Mouse (Mus musculus): Measurements from ENCODE around the gene Gjb3.

Gjb3 gene

DNA sequence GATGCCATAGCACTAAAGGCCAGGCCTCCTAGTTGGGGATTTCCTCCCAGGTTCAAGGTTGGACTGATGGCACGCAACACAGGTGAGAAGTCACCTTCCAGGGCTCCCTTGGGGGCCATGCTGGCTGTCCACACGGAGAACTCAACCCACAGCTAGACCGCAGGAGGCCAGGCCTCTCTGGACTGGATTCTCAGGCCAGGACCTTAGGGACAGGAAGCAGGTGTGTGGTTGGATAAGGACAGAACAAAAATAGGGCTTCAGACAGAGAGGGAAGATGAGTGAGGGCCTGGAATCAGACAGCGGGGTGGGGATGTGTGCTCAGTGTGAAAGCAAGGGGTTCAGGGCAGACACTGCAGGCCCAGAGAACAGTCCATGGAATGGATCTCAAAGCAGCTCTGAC lies 43.7 kb downstream of the Gjb3 start:
- DNase-seq (ENCODE audit: low read depth, low spot score): no peak

- DNase-seq (ENCODE audit: low read depth, low spot score): no peak
Observed at GRCm38 (mm10) chr4:127279241-127279640, 51.4 kb downstream of the Gjb3 start.

- DNase-seq (ENCODE audit: low read depth, low spot score): no peak
Observed at GRCm38 (mm10) chr4:127278451-127279001, 52.1 kb downstream of the Gjb3 start.
